Mouse (Mus musculus) Muller cell, postnatal 12 days (primary cell): ENCODE measurements around the gene Zbtb43.

Experiments
- DNase-seq: peaks from one replicate; pipeline ENCODE4 v3.0.0-alpha.2; 2015; ENCODE audit errors: inconsistent ontology term

Gene Zbtb43

DNA sequence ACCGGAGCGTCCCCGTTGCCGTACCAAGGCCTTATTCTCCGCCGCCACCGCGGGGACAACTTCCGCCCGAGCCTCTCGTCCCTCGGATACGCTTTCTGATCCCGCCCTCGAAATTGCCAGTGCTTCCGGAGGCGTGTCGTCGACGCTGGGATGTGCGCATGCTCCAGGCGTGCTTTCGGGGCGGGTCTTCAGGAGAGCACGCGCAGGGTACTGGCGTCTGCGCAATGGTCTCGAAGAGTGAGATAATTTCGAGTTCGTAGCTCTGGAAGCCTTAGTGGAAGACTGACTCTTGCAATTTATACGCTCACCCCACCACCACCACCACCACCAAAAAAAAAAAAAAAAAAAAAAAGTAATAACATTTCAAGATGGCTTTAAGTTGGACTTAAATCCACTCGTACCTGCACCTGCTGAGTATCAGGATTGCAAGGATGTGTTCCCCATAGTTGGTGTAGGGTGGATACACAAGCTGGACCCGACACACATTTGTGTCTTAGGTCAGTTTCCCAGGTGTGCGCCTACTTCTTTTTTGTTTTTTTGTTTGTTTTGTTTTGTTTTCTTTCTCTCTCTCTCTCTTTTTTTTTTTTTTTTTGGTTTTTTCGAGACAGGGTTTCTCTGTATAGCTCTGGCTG lies at the start of gene Zbtb43:
Gene Zbtb43 (minus strand): TSS at position 94 of the 632 bp plus-strand sequence.
- peak; percentile 93 for DNase-seq

DNA sequence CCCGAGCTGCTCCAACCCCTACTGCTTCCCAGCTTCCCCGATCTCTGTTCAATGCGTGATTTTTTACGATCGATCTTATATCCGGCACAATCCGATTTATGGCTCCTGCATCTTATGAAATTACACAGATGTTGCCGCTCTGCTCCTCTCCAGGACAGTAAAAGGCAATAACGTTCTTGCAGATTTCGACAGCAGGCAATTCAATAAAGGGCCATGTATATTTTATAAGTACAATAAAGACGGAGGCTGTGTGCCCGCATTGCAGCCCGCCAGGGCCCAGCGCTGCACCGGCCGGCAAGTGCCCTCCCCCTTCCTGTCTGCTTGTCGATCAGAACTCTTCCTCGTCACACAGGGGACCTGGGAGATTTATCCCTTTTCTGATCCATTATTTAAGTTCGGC lies 47.5 kb upstream of the Zbtb43 start:
- DNase-seq, result no peak

- DNase-seq, result no peak
Measured at GRCm38 (mm10) chr2:33515431-33515830, 47.1 kb upstream of the Zbtb43 start.

DNA sequence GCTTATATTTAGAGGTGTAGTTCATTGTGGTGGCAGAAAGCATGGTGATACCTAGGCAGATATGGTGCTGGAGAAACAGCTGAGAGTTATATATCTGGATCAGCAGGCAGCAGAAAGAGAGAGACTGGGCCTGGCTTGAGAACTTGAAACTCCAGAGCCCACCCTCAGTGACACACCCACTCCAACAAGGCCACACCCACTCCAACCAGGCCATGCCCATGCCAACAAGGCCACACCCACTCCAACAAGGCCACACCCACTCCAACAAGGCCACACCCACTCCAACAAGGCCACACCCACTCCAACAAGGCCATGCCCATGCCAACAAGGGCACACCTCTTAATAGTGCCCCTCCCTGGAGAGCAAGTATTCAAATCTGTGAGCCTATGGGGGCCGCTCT lies 42.4 kb upstream of the Zbtb43 start:
- DNase-seq, result no peak

- DNase-seq, result no peak
Measured at GRCm38 (mm10) chr2:33502602-33503001, 34.2 kb upstream of the Zbtb43 start.

DNA sequence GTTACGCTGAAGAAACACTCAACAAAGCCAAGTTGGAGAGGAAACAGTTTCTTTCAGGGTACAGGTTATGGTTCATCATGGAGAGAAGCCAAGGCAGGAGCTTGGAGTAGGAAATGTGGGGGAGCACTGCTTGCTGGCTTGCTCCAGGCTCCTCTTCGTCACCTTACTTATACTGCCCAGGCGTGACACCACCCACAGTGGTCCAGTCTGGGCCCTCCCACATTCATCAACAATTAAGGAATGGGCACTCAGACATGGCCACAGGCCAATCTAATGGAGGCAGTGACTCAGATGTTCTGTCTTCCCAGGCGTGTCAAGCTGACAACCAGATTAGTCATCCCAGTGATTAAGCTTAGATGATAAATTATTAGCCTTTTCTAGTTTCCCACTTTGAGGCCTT lies 29.9 kb upstream of the Zbtb43 start:
- DNase-seq, result peak; percentile 84

- no peak for DNase-seq
Measured at GRCm38 (mm10) chr2:33495654-33496053, 27.3 kb upstream of the Zbtb43 start.

DNA sequence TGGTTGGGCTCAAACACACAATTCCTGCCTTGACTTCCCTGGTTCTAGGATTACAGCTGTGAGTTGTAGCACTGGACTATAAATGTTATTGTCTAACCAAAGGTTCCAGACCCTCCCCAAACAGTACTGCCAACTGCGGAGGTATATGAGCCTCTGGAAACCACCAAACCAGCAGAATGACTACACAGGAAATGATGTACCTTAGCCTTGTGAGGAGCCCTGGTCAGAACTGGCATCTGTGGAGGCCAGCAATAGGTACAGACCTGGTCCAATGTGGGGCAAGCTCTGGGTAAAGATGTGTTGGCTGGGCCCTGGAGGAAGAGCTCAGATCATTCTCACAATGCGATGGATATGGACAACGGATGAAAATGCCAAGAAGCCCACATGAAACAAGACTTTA lies 23.7 kb upstream of the Zbtb43 start:
- no peak for DNase-seq

- no peak for DNase-seq
Measured at GRCm38 (mm10) chr2:33489565-33489964, 21.2 kb upstream of the Zbtb43 start.

GRCm38 (mm10) chr2:33487332-33487731 lies 19.0 kb upstream of the Zbtb43 start:
- DNase-seq, result no peak

DNA sequence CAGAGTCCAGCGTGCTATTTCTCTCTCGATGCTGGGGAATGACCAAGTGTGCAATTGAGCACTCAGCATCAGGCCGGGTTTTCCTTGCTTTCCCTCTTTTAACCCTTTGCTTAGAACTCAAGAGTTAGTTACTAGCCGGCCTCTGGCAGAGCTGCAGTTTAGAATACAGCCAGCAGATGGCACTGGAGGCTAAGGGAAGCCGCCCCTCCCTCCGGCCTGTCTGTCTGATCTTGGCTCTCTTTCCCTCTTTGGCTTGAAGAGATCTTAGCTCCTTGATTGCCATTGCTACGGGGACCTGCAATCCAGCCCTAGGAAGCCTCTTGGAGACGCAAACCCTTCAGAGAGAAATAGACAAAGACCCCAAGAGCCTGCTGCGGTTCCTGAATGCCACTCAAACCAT lies 18.5 kb upstream of the Zbtb43 start:
- peak; percentile 65 for DNase-seq

GRCm38 (mm10) chr2:33477961-33478755 lies 9.8 kb upstream of the Zbtb43 start:
- no peak for DNase-seq

DNA sequence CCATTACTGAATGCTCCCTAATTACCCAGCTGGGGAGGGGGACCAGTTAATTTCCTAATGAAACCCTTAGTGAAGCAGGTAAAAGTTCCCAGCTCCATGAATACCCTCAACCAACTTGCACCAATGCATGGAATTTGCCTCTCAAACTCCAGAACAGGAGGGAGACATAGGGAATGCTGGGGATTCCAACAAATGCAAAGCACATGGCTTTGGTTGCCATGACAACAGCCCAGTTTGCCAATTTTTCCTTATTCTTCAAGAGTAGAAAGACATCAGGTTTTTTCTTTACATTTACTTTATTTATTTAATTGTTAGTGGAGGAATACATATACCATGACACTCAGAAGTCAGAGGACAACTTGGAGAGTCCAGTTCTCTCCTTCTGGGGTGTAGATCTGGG lies 7.6 kb upstream of the Zbtb43 start:
- no peak for DNase-seq

- DNase-seq, result peak; percentile 53
Measured at GRCm38 (mm10) chr2:33467546-33468465, 553 bp downstream of the Zbtb43 start.

DNA sequence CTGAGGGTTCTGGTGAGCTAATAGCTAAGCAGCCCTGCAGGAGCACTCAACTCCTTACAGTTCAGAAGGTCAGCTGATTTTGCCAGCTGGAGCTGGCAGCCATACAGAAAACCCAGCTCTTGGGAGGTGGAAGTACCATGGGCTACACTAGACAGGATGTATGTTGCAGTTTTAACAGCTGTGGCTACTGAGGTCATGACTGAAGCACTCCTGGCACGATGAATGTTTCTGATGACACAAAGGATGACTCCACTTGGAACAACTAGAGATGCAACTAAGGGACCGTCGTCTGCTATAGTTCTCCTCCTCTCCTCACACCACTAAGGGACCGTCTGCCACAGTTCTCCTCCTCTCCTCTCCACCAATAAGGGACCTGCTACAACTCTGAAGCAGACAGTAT lies 2.4 kb downstream of the Zbtb43 start:
- DNase-seq, result peak; percentile 59

- peak; percentile 20 for DNase-seq
Measured at GRCm38 (mm10) chr2:33465215-33465614, 3.1 kb downstream of the Zbtb43 start.

- no peak for DNase-seq
Measured at GRCm38 (mm10) chr2:33462066-33462465, 6.3 kb downstream of the Zbtb43 start.

GRCm38 (mm10) chr2:33461066-33461465 lies 7.3 kb downstream of the Zbtb43 start:
- DNase-seq, result no peak

GRCm38 (mm10) chr2:33459660-33460059 lies 8.7 kb downstream of the Zbtb43 start:
- no peak for DNase-seq

- DNase-seq, result no peak
Measured at GRCm38 (mm10) chr2:33456696-33457095, 11.7 kb downstream of the Zbtb43 start.

DNA sequence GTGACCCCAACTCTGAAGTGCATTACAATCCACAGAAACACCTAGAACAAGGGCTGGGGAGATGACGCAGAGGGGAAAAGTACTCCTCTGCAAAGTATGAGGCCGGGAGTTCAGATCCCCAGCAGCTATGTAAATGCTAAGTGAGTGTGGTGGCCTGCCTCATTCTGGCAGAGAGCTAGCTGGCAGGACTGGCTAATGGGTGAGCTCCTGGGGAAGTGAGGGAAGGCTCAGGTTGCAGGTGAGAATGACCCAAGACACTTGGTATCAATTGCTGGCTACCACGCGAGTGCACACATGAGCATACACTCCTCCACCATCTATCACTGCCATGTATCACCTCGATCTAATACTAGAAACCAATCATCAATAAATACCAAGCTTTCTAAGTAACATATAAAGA lies 12.1 kb downstream of the Zbtb43 start:
- no peak for DNase-seq

DNA sequence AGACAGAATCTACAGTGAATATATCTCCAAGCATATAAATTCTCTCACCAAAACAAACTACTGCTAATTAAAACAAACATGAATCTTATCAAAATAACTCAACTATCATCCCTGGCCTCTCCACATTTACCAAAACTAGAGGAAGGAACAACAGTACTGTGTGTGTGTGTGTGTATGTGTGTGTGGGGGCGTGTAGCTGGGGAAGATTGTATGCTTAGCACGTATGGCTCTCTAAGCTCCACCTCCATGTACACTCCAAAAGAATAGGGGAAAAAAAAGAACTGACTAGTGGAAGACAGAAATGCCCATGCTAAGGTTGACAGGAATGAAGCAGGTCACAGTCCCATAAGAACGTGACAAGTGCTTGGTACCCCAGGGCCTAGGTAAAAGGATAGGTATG lies 13.0 kb downstream of the Zbtb43 start:
- DNase-seq, result no peak
